ENCODE assay signal across 8 mouse cellular contexts in genomic region chr5:123670800-123671472, GRCm38 (mm10). TPM values are rescaled to one million over a fixed set of nuclear protein-coding genes. Genes with fewer than 3 reads are reported as not detected.
A peak's percentile ranks its signal among the peaks of the same experiment; 100 is the strongest.
DNase-seq lines count a peak whose midpoint lies in the region; ATAC-seq and TF ChIP-seq lines count a peak whose summit lies in the region.

No protein-coding gene starts in this region.

- H3K27me3 ChIP-seq in embryonic facial prominence, embryonic 14.5 days (replicated peaks; ENCODE audit: control insufficient read depth, insufficient read depth, low read length), result no peaks in the 10 kb centered on the region

- peak; percentile 40; the same call in 1 of the 2 replicates for ATAC-seq in cerebellum, adult (ENCODE audit: insufficient number of reproducible peaks, low FRiP score, low TSS enrichment)
- ATAC-seq in embryonic facial prominence, embryonic 14.5 days (ENCODE audit: low read depth), result peak; percentile 44
- ATAC-seq in hematopoietic stem cell, adult 5-6 weeks (replicated peaks in 1 of 2; ENCODE audit: insufficient read depth in 1 of 2, low FRiP score in 2 of 2, low TSS enrichment in 1 of 2, low read depth in 1 of 2, poor library complexity in 2 of 2, severe bottlenecking in 2 of 2), result peak; percentile 46 to 61

- no peak for TF ChIP-seq CTCF in lung, adult 2 months (IDR thresholded peaks at IDR 0.05; ENCODE audit: insufficient read depth, low read length)

- H3K4me1 ChIP-seq in embryonic facial prominence, embryonic 14.5 days (ENCODE audit: control insufficient read depth, insufficient read depth, low read length), result peaks cover 11% of the 10 kb centered on the region
- peaks cover 34% of the 10 kb centered on the region for H3K4me1 ChIP-seq in lung, adult 2 months (ENCODE audit: control insufficient read depth, insufficient read depth, low read length)

- 11% methylated on average over 14 of the region's 14 CpGs for WGBS in embryonic facial prominence, embryonic 14.5 days
- WGBS in lung, adult 2 months, result 22% methylated on average over 14 of the region's 14 CpGs

- peak overlapping the region; percentile 35 for H3K4me2 ChIP-seq in embryonic facial prominence, embryonic 14.5 days (ENCODE audit: low read depth, low read length)

- H3K9me3 ChIP-seq in embryonic facial prominence, embryonic 14.5 days (ENCODE audit: control insufficient read depth, low read length), result no peaks in the 10 kb centered on the region

- TF ChIP-seq POLR2A in lung, adult 2 months (IDR thresholded peaks at IDR 0.05; ENCODE audit: borderline replicate concordance, extremely low read depth, low read depth, low read length), result no peak

- H3K36me3 ChIP-seq in embryonic facial prominence, embryonic 14.5 days (ENCODE audit: control insufficient read depth, insufficient read depth, low read length), result no peaks in the 10 kb centered on the region

- no peak for DNase-seq in cerebellum, adult 11 months
- DNase-seq in 3134 (ENCODE audit: extremely low read depth, insufficient read length, low spot score), result peak; percentile 54
- DNase-seq in embryonic facial prominence, embryonic 14.5 days (ENCODE audit: low spot score), result no peak
- peak; percentile 37 for DNase-seq in lung, adult 2 months
- no peak for DNase-seq in cerebellum, postnatal 14 days
- no peak for DNase-seq in urinary bladder, postnatal 36 days (ENCODE audit: low spot score in 2 of 2)

- no peak overlapping the region for H3K4me3 ChIP-seq in embryonic facial prominence, embryonic 14.5 days (ENCODE audit: low read depth, low read length)
- H3K4me3 ChIP-seq in lung, adult 2 months (replicated peaks; ENCODE audit: extremely low read depth, low read depth, low read length), result peak overlapping the region; percentile 12

- H3K9ac ChIP-seq in embryonic facial prominence, embryonic 14.5 days (ENCODE audit: low read depth, low read length), result peak overlapping the region; percentile 27

- H3K27ac ChIP-seq in embryonic facial prominence, embryonic 14.5 days (replicated peaks; ENCODE audit: low read depth, low read length), result peak overlapping the region; percentile 75

RNA-seq across cellular contexts. Expression of gene Clip1, which starts 13.5 kb away (rescaled TPM):
- 31.1 and 33.4 TPM in 2 replicates for polyA plus RNA-seq in embryonic facial prominence, embryonic 14.5 days (2014; fragmentation: Nextera tagmentation; extraction: Ambion mirVana)
- 105 and 149 TPM in 2 replicates for total RNA-seq in hematopoietic stem cell, adult 5-6 weeks (2017)
- polyA plus RNA-seq in lung, adult 2 months (2012; rRNA removed), result 30.3 and 49.8 TPM in 2 replicates

RNA-seq across cellular contexts. Expression of gene Zcchc8, which starts 50.0 kb away (rescaled TPM):
- 64.8 and 68.3 TPM in 2 replicates for polyA plus RNA-seq in embryonic facial prominence, embryonic 14.5 days (2014; fragmentation: Nextera tagmentation; extraction: Ambion mirVana)
- total RNA-seq in hematopoietic stem cell, adult 5-6 weeks (2017), result 95.3 and 116 TPM in 2 replicates
- polyA plus RNA-seq in lung, adult 2 months (2012; rRNA removed), result 26.8 and 29.5 TPM in 2 replicates

Comparison
In these comparisons a context has a peak if more than half of its experiments do, and no peak if none do; other contexts are left out.
1. DNase-seq: peak in 3134 (single experiment) and lung, adult 2 months (single experiment); none in cerebellum, adult 11 months (single experiment), embryonic facial prominence, embryonic 14.5 days (single experiment), cerebellum, postnatal 14 days (0 of 2) and urinary bladder, postnatal 36 days (0 of 2).
2. Peak in every context shown above with its lines, with median percentiles within 50 percentile points of each other: ATAC-seq.